Mouse (Mus musculus) left cerebral cortex, adult 2 months (tissue): ENCODE measurements at regions not wholly inside any gene's neighbourhood (a gene's known extent, or its start where the extent isn't known, plus 50 kb on each side); places are given as distances from the start of the nearest gene placed in this dataset.
A peak's percentile ranks its signal among the peaks of the same experiment; 100 is the strongest.

Source experiments
- DNase-seq, 2 experiments: peaks; one replicate each; pipeline ENCODE4 v3.0.0; 2021 to 2022; ENCODE audit warnings: low spot score in 2 of 2, mixed read lengths in 1 of 2; ENCODE audit errors: extremely low spot score in 1 of 2
- H3K27ac ChIP-seq: fragments of 200-600 bp; 2 replicates; pipeline ENCODE4 v1.8.1; 2022
- H3K4me3 ChIP-seq: fragments of 200-600 bp; 2 replicates; pipeline ENCODE4 v1.8.1; 2022
- CTCF ChIP-seq: fragments of 200-600 bp; IDR thresholded peaks from 2 replicates; pipeline ENCODE4 v1.8.1; 2022; ENCODE audit warnings: antibody characterized with exemption, mild to moderate bottlenecking, moderate library complexity
- intact Hi-C: fragments of 180-260 bp; cut with DNase I; formaldehyde crosslinking; loops from one replicate; pipeline ENCODE4 v1.15.1; 2025

DNA sequence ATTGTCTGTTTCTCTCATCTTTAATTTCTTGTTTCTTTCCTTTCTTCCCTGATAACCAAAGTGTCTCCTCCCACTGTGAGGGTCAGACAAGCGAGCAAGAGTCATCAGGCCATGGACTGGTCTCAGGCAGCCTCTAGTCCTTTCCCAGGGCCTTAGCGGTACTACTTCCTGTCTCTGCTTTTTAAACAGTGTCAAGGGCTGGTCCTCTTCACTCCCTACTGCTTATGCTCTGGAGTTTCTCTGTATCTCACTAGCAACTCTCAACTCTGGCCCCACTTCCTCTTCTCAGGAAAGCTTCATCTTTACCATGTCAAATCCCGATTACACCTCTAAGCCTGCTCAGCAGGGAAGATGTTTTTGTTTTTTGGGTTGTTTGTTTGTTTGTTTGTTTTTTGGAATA is 124.1 kb downstream of the Pten start:
- intact Hi-C loops = no loop called here
- DNase-seq = no peak
- H3K4me3 ChIP-seq = no peak overlapping the region
- H3K27ac ChIP-seq = no peak overlapping the region
- TF ChIP-seq CTCF = no peak

DNA sequence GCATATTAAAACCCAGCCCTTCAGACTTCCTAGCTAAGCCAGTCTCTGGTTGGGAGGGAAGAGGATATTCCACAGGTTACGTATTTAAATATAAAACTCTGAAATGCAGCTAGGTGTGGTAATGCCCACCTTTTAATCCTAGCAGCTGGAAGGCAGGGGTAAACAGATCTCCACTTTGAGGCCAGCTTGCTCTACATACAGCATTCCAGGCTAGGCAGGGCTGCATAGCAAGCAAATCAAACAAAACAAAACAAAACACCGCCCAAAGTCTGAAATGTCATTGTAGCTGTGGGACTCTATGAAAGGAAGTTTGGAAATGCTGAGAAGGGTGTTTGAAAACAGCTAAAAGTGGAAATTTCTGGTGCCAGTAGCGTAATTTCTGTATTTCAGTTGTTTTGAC is 127.0 kb downstream of the Pten start:
- H3K4me3 ChIP-seq = no peak overlapping the region
- TF ChIP-seq CTCF = no peak
- H3K27ac ChIP-seq = peak overlapping the region; percentile 24; the same call in 1 of the 2 replicates
- intact Hi-C loops = no loop called here
- no peak for DNase-seq

DNA sequence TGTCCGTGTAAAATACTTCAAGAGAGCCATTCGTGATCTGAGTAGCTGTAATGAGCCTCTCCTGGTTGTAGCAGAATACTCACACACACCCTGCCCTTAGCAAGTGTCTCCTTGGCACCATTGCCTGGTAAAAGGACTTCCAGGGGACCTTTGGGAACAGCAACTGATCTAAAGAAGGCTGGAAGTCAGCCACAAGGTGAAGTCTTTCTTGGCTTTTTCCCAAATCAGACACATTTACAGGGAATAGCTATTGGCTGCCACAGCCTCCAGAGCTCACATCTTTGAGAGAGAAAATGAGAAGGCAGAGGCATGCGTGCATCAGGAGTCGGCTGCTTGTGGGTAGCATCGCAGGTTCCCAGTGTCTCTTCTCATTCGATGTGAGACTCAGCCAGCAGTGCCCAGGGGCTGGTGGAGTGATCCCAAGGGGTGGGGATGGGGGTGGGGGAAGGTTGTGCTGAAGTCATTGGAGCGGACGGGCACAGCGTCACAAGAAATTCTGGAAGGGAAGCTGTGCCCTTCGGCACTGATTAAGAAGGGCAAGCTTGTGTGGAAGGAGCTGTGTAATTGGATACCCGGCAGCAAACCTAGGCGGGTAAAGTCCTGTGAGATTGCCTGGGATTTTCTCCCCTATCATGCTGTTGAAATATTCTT is 128.3 kb downstream of the Pten start:
- no peak for DNase-seq
- intact Hi-C loops = no loop called here
- no peak overlapping the region; the same call in 1 of the 2 replicates for H3K27ac ChIP-seq
- no peak overlapping the region for H3K4me3 ChIP-seq
- TF ChIP-seq CTCF = no peak

- TF ChIP-seq CTCF = no peak
- no peak for DNase-seq
- Histone ChIP-seq H3K27ac (no peak overlapping the region), H3K4me3 (no peak overlapping the region)
- intact Hi-C loops = no loop called here
Measured at GRCm38 (mm10) chr19:32887190-32887589, 129.9 kb downstream of the Pten start.

DNA sequence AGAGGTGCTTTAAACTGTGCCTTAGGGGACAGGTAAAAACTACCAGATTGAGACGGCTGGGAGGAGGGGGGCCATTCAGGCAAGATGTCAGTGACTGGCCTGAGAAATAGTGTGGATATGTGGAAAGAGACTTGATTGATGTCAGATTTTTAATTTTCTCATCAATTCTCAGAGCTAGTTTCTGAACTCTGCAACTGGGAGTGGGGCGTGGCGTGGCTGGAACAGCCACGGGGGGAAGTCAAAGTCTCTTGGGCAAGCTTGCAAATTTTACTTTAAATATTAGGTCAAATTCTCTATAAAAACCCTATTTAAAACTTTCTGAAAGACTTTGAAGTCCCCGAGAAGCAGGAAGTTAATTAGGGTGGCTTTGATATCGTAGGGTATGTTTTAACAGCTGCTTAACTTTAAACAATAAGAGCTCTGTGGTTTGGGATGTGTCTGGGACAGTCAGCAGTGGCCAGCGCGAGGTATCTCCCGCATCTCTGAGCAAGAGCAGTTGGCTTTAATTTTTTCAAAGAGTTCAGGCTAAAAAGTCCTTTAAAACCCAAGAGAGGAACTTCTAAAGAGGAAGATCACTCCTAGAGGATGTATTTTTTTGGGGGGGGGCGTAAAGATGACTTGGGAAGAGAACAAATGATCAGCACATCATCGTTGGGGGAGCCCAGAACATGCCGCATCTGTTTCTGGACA is 131.5 kb downstream of the Pten start:
- intact Hi-C loops = no loop called here
- Histone ChIP-seq H3K27ac (no peak overlapping the region), H3K4me3 (no peak overlapping the region)
- TF ChIP-seq CTCF = no peak
- no peak for DNase-seq

DNA sequence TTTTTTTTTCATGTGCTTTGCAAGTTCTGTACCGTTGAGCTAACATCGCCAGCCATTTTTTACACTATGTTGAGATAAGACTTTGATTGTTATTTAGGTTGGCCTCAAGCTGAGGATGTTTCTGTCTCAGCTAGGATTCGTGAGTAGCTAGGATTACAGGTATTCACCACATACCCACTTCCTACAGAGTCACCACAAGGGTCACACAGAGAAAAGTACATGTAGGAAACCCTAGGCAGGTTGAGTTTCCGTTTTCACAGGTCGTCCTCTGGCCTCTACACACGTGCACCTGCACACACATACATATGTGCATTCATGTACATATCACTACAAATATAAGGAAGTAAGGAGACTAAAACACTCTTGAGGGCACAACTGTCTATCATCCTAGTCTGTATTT is 133.5 kb downstream of the Pten start:
- no peak for TF ChIP-seq CTCF
- intact Hi-C loops = no loop called here
- DNase-seq = no peak
- no peak overlapping the region for H3K4me3 ChIP-seq
- no peak overlapping the region for H3K27ac ChIP-seq

- no peak for DNase-seq
- Histone ChIP-seq H3K4me3 (no peak overlapping the region), H3K27ac (no peak overlapping the region)
- TF ChIP-seq CTCF = no peak
- intact Hi-C loops = no loop called here
Measured at GRCm38 (mm10) chr19:32892469-32892868, 135.2 kb downstream of the Pten start.

GRCm38 (mm10) chr19:32903454-32904108 is 146.3 kb downstream of the Pten start:
- Histone ChIP-seq H3K4me3 (no peak overlapping the region), H3K27ac (no peak overlapping the region)
- intact Hi-C loops = no loop called here
- no peak for TF ChIP-seq CTCF
- DNase-seq = no peak

- DNase-seq = no peak
- no peak for TF ChIP-seq CTCF
- Histone ChIP-seq H3K27ac (no peak overlapping the region), H3K4me3 (no peak overlapping the region)
- intact Hi-C loops = no loop called here
Measured at GRCm38 (mm10) chr19:32904517-32904916, 147.2 kb downstream of the Pten start.

DNA sequence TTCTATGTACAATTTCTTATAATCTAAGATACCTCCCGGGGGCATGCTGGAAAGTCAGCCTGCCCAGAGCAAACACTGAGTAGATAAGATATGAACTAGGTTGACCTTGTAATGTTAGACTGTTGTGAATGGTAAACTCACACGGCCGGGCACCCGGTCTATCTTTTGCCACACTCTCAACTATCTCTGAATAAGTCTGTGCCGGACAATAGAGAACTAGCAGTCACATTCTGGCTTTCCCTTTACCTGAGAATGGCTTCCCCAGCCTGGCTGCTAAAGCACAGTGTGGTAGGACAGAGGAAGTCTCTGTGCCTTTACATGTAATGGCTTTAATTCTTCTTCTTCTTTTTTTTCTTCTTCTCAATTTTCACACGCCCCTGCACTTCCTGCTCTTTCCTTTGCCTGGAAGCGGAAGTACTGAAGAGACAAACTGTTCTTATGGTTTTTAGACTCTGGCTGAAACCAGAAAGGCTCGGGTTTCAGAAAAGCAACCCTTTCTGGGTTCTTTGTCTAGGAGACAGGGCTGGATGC is 148.7 kb downstream of the Pten start:
- H3K4me3 ChIP-seq = no peak overlapping the region
- intact Hi-C loops = loop anchor here (5.0 kb wide), 1 partner anchor 46 kb away; no protein-coding TSS in a partner anchor
- DNase-seq = no peak
- no peak for TF ChIP-seq CTCF
- peak overlapping the region; percentile 44 for H3K27ac ChIP-seq

GRCm38 (mm10) chr19:32906820-32907219 is 149.5 kb downstream of the Pten start:
- DNase-seq = peak in 1 of 2 experiments; percentile 16
- intact Hi-C loops = loop anchor here (5.0 kb wide), 1 partner anchor 45 kb away; no protein-coding TSS in a partner anchor
- no peak; the same call in 1 of the 2 replicates for TF ChIP-seq CTCF
- Histone ChIP-seq H3K4me3 (no peak overlapping the region), H3K27ac (no peak overlapping the region)

- no peak for DNase-seq
- Histone ChIP-seq H3K4me3 (no peak overlapping the region), H3K27ac (no peak overlapping the region)
- no peak for TF ChIP-seq CTCF
- intact Hi-C loops = no loop called here
Measured at GRCm38 (mm10) chr19:32910050-32910462, 152.8 kb downstream of the Pten start.
